Mouse (Mus musculus) skeletal muscle tissue, adult 2 months (tissue): Measurements from ENCODE around the gene Doc2g.
"Not testable (repeated sequence)": the region's sequence is repeated elsewhere in the genome, so short reads cannot be mapped to it uniquely, and the experiment has no call there.

ENCODE experiments used
- DNase-seq: peaks from one replicate; pipeline ENCODE4 v3.0.0-alpha.2; 2012; ENCODE audit warnings: low read depth, low spot score

Gene Doc2g

DNA sequence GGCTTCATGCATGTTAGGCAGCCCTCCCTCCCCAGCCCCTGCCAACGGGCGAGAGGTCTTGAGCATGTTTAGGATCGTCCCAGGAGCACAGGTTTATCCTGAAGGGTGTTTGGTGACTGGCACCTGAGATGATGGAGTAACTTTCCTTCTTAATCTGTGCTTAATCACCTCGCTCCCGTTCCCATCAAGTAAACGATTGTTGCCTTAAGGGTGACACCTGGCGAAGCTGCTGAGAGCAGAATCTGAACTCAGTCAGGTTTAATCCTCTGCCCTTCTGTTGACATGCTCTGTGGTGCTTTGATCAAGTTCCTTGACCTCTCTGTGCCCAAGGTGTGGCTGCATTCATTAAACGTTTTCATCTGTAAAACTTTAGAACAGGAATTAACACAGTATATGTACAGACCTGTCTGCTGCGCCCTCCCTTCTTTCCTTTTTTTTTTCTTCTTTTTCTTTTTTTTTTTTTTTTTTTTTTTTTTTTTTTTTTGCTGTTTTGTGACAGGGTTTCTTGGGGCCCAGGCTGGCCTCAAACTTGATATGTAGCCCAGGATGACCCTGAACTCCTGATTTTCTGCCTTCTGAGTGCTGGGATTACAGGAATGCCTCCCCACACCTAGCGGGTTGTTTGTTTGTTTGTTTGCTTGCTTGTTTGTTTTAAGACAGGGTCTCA lies 14.9 kb downstream of the Doc2g start:
- no peak for DNase-seq

DNA sequence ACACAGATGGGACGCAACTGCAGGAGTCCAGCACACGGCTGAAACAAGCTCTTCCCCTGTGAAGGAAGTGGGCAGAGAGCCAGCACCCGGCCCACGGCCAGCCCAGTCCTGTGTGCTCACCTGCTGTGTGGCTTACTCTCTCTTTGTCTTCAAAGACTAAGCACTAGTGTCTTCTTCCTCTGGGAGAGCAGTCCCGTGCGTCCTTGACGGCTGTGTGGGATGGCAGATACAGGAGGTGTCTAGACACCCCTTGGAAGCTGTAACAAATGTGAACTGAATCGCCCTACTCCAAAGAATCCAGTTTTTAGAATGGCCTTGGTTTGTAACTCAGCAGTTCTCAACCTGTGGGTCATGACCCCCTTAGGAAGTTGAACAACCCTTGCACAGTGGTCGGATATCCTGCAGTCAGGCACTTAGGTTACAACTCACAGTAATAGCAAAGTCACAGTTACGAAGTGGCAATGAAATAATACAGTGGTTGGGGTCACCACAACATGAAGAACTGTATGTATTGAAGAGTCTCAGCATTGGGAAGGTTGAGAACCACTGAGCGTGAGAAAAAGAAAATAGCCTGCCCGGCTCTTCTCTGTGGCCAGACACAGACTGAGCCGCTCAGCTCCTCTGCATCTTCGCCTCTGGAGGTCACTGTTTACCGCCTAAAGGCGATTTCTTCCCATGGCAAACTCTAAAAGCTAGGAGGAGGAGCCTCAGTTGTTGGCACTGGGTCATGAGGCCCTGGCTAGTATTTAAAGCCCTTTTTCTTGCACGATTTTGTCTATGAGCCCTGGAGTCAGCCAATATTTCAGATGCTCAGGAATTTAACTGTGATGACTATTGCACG lies 15.8 kb downstream of the Doc2g start:
- DNase-seq, result peak; percentile 82

GRCm38 (mm10) chr19:4023185-4023584 lies 20.1 kb downstream of the Doc2g start:
- DNase-seq, result no peak

- no peak for DNase-seq
Observed at GRCm38 (mm10) chr19:4027576-4027975, 24.5 kb downstream of the Doc2g start.

DNA sequence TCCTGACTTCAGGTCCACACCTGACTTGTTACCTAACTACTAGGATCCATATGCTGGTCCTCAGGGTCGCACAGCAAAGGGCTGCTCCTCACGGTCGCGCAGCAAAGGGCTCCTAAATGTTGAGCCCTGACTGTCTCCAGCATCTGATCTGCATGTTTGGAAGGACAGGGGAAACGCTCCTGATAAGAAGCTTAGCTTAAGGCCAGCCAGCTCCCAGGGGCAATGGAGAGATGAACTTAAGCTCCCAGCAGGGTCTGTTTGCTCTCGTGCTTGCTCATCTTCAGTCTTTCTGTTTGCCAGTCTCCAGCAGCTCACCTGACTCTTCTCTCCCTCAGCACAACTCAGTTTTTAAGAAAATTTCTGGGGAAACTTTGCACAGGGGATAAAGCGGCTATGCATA lies 29.6 kb downstream of the Doc2g start:
- DNase-seq, result no peak

DNA sequence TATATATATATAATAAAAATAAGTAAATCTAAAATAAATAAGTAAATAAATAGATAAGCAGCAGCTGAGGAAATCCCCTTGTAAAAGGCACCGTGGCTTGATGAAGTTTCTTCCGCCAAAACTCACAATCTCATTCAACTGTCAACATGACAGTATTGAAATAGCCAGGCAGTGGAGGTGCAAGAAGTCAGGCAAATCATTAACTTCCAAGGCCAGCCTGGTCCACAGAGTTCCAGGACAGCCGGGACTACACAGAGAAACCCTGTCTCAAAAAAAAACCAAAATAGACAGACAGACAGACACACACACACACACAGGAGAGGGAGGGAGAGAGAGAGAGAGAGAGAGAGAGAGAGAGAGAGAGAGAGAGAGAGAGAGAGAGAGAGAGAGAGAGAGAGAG lies 30.2 kb downstream of the Doc2g start:
- DNase-seq, result no peak

- DNase-seq, result no peak
Observed at GRCm38 (mm10) chr19:4033742-4034141, 30.6 kb downstream of the Doc2g start.

GRCm38 (mm10) chr19:4036327-4037045 lies 33.4 kb downstream of the Doc2g start:
- DNase-seq, result no peak

- not testable (repeated sequence) for DNase-seq
Observed at GRCm38 (mm10) chr19:4037154-4037787, 34.2 kb downstream of the Doc2g start.

DNA sequence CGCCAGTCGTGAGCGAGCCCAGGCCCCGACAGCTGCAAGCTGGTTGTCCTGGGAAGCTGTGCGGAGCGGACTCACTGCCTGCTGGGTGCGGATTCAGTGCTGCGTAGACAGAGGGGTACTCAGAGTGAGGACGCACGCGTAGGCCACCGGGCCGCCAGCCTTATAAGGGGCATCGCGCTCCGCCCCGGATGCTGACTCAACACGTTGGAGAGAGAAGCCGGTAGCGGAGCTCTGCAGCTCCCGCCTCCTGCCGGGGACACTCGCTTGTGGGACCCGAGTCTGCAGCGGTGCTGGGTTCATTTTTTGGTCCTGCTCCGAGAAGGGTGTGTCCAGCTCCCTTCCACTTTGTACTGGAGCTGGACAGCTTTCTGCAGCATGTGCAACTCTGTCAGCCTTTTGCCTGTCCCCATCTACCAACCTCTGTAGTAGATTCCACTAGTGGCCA lies 34.7 kb downstream of the Doc2g start, which contains the start of gene Gstp1:
Gstp1 (minus strand) TSS at position 198 of the 445 bp plus-strand sequence.
- DNase-seq, result peak; percentile 89

GRCm38 (mm10) chr19:4040941-4041340 lies 37.8 kb downstream of the Doc2g start:
- not testable (repeated sequence) for DNase-seq

GRCm38 (mm10) chr19:4041500-4041899 lies 38.4 kb downstream of the Doc2g start:
- not testable (repeated sequence) for DNase-seq

DNA sequence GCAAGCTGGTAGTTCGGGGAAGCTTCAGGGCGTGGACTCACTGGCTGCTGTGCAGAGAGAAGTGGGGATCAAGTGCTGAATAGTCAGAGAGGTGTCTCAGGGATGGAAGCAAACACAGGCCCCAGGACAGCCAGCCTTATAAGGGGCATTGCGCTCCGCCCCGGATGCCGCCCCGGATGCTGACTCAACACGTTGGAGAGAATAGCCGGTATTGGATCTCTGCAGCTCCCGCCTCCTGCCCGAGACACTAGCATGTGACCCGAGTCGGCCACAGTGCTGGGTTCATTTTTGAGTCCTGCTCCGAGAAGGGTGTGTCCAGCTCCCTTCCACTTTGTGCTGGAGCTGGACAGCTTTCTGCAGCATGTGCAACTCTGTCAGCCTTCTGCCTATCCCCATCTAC lies 39.0 kb downstream of the Doc2g start:
- peak; percentile 80 for DNase-seq

DNA sequence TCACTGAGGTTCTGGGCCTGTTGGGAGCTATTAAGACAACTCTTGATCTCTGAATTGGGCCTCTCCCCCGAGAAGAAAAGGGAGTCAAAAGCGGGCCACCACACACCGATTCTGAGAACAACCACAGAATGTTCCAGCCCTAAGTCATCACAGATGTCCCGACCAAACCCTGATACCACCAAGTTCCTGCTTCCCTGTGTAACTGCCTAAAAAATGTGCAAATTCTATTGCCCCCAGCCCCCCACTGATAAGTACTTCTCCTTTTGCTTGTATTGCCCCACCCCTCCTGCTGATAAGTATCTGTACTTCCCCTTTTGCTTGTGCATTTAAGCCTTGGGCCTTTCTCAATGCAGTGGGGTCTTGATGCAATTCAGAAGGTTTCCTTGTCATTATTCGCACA lies 41.0 kb downstream of the Doc2g start:
- DNase-seq, result not testable (repeated sequence)

DNA sequence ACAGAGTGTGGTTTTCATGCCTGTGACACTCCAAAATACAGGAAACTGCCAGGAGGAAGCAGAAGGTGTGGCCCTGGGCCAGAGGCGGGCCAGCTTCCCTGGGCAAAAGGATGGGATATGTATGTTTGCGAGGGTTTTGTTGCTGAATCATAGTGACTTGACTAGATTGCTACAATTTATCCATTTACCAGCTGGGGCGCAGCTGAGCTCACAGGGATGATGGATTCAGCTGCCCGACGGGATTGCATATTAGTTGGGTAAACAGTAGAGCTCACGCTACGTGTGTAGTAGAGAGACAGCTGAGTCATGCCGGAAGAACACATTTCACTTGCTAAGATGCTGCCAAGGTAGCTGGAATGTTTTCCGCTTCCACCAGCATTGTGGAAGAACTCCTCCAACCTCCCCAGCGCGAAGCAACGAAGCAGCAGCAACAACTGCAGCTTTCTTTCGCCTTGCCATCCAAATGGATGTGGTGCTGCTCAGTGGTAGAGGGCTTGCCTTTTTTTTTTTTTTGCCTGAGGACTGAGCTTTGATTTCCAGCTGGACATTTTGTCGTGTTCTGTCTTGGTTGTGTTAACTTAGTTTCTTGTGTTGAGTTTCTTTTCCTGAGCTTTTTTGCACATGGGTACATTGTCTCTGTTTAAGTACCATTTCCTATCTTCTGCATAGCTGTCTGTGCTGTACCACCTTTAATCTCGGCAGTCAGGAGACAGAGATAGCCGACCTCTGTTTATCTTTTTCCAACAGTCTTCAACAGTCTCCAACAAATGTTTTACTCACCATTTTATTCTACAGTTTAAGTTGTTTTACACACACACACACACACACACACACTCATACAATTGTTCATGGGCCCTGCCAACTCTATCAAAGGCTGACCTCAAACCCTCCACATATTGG lies 43.1 kb downstream of the Doc2g start, which contains the start of gene Gstp2:
Gstp2 (minus strand) TSS at position 58 of the 900 bp plus-strand sequence.
- peak; percentile 90 for DNase-seq

DNA sequence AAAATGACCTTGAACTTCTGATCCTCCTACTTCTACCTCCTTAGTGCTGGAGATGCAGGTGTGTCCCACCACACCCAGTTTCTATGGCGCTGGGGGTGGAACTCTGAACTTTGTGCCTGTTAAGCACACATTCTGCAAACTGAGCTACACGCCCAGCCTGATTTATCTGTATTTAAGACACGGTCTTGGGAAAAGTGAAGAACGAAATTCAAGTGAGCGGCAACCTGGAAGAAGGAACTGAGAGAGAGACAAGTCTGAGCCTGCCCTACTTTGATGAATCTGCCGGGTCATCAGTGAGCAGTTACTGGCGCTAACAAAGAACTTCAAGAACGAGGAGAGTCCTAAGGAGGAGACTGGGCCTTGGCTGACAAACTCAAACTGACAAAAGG lies 43.7 kb downstream of the Doc2g start:
- DNase-seq, result no peak

DNA sequence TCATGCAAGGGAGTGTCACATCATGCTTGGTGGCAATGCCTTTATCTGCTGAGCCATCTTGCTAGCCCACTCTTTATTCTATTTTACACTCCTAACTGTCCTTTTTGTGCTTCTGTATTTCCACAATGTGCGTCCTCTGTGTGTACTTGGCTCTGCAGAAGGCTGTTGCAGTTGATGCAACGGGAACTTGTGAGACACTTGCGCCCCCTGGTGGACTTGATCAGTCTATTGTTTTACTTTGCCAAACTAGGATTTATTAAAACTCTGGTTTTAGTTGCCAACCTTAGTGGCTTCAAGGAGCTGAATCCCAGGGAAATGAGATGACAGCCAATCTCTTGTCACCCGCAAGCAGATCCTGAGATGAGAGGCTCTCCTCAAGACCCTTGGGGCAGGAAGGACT lies 44.7 kb downstream of the Doc2g start:
- DNase-seq, result peak; percentile 80

DNA sequence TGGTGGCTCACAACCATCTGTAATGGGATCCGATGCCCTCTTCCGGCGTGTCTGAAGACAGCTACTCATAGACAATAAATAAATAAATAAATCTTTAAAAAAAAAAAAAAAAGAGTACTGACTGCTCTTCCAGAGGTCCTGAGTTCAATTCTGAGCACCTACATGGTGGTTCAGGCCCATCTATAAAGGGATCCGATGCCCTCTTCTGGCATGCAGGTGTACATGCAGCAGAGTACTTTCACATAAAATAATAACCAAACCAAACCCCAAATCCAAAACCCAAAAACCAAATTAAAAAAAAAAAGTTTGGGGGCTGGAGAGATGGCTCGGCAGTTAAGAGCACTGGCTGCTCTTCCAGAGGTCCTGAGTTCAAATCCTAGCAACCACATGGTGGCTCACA lies 46.0 kb downstream of the Doc2g start:
- DNase-seq, result not testable (repeated sequence)

DNA sequence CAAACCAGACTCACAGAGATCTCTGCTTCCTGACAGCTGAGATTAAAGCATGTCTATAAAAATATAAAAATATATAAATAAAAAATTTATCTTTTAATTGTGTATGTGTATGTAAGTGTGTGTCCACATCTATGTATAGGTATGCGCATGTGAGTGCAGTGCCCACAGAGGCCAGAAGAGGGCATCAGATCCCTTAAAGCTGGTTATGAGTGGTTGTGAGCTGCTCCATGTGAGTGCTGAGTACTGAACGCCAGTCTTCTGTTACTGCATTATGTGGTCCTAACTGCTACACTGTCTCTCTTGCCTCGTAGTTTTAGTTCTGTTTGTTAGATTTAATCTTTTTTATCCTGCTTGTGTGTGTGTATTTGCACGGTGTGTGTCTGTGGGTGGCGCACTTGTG lies 47.9 kb downstream of the Doc2g start:
- no peak for DNase-seq

- peak; percentile 34 for DNase-seq
Observed at GRCm38 (mm10) chr19:4051741-4052515, 48.8 kb downstream of the Doc2g start.
